Mouse (Mus musculus): ENCODE results near the gene Chil4.
"Not testable (repeated sequence)": the region's sequence is repeated elsewhere in the genome, so short reads cannot be mapped to it uniquely, and the experiment has no call there.

Chil4 gene

DNA sequence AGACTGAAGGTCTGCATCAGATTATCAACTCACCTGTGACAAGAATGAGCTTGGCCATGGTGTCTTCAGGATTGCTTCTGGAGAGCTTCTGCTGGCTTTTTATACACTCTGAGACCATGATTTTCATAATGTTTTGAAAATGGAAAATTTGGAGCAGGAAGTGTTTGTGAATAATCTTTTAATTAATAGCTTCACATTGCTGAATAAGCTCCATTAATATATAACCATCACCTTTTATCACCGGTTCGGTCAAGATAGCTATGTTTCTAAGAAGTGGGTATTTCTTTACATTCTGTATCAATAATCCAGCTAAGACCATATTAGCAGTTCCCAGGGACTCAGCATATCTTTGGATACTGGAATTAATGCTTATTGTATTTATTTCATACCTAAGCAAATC, at the start of gene Chil4:
Gene Chil4 (minus strand): TSS at position 101 of the 400 bp plus-strand sequence.
- DNase-seq (ENCODE audit: low spot score in 2 of 2): no peak

- no peak for DNase-seq (ENCODE audit: low spot score in 2 of 2)
These were observed 46.5 kb upstream of the Chil4 start for GRCm38 (mm10) chr3:106265854-106266253.

- no peak for DNase-seq (ENCODE audit: low spot score in 2 of 2)
These were observed 45.5 kb upstream of the Chil4 start for GRCm38 (mm10) chr3:106264854-106265253.

- DNase-seq (ENCODE audit: low spot score in 2 of 2): not testable (repeated sequence)
These were observed 37.8 kb upstream of the Chil4 start for GRCm38 (mm10) chr3:106257076-106257475.

DNA sequence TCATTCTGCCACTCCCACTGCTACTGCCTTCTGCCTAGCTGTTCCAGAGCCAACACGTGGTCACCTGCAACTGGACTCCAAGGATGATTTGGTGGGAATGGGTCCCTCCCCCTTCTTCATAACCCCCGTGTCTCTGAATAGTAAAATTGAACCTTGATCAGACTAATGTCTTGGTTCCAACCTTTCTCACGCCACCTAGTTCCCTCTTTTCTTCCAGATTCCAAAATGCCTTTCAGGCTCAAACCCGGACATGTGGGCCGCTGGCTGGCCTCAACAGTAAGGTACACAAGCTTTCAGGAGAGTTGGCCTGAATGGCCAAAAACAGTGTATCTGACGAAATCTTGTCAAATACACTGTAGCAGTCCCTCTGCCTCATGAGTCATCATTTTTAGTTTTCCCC, 33.4 kb upstream of the Chil4 start:
- DNase-seq (ENCODE audit: low spot score in 2 of 2): no peak

GRCm38 (mm10) chr3:106250763-106251399, 31.6 kb upstream of the Chil4 start:
- DNase-seq (ENCODE audit: low spot score in 2 of 2): not testable (repeated sequence)

- not testable (repeated sequence) for DNase-seq (ENCODE audit: low spot score in 2 of 2)
These were observed 28.1 kb upstream of the Chil4 start for GRCm38 (mm10) chr3:106247369-106247768.

- not testable (repeated sequence) for DNase-seq (ENCODE audit: low spot score in 2 of 2)
These were observed 20.9 kb upstream of the Chil4 start for GRCm38 (mm10) chr3:106240210-106240609.

DNA sequence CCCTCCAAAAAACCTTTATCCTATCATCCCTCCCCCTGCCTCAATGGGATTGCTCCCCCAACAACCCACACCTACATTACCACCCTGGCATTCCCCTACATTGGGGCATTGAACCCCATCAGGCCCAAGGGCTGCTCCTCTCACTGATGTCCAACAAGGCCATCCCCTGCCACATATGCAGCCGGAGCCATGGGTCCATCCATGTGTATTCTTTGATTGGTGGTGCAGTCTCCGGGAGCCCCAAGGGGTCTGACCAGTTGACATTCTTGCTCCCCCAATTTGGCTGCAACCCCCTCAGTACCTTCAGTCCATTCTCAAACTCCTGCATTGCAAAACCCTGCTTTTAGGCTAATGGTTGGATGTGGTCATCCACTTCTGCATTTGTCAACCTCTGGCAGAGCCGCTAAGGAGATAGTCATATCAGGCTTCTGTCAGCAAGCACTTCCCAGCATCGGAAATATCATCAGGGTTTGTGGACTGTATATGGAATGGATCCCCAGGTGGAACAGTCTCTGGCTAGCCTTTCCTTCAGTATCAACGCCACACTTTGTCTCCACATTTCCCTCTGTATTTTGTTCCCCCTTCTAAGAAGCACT, 20.0 kb upstream of the Chil4 start:
- no peak for DNase-seq (ENCODE audit: low spot score in 2 of 2)

DNA sequence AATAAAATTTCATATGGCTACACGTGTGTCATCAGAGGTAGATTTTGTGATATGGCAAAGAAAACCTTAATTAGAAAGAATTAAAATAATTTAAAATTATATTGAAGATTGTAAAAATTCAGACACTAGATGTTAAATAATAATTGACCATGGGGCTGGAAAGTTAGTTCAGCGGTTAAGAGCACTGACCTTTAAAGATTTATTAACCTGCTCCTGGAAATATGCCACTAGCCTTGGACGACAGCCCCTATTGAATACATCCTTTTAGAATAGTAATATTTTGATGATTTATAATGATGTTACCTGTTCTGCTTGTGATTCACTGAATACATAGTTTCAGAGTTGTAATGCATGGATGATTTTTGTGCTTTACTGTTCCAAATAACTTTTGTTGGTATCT, 4.1 kb upstream of the Chil4 start:
- not testable (repeated sequence) for DNase-seq (ENCODE audit: low spot score in 2 of 2)

DNA sequence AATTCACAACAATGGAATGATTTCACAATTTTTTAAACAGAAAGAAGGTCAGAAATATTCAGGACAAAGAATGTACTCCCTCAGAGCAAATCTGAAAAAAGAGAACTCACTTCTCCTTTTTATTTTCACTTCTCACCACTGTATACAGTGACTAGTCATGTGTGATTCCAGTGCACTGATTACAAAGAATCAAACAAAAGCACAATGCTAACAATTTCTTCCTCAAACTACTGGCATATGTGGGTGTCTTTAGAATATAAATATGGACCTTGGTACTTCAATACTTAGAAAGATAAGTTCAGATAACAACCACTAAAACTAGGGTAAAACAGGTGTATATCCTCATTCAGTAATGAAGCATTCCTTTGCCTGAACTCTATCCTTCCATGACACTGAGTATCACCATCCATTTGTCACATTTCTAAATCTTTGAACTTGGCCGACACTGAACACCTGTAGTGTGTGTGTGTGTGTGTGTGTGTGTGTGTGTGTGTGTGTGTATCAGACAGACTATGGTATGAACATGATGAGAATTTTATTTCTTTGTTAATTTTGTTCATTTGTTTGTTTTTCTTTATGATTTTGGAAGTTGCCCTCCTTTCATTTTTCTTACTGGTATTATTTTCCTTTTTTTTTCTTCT, 2.4 kb upstream of the Chil4 start:
- DNase-seq (ENCODE audit: low spot score in 2 of 2): no peak

DNA sequence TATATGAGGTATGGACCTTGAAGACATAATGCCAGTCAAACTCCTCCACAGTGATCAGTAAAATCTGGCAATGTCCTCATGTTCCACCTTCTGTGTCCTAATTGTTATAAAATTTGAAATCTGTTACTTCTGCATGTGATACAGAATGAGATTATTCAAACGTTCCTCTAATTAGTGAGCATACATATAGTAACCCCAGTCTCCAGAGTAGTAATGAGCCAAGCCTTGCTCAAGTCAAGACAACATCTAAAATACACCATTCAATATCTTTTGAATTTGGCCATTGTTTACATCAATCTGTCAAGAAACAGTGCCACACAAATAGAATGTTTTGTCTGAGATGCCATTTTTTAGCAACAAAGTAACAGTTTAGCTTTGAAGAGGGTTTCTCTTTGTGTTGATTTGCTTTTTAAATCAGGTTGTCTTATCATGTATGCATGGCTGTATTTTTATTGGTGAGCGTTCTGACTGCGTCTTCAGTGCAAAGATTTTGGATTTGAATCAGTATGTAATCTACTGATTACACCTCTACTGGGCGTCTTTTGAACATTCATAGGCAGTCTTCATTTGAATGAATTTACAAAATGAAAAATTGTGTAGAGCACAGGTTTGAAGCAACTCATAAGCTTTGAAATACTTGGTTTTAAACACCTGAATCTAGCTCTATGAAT, 888 bp downstream of the Chil4 start:
- DNase-seq (ENCODE audit: low spot score in 2 of 2): not testable (repeated sequence)

DNA sequence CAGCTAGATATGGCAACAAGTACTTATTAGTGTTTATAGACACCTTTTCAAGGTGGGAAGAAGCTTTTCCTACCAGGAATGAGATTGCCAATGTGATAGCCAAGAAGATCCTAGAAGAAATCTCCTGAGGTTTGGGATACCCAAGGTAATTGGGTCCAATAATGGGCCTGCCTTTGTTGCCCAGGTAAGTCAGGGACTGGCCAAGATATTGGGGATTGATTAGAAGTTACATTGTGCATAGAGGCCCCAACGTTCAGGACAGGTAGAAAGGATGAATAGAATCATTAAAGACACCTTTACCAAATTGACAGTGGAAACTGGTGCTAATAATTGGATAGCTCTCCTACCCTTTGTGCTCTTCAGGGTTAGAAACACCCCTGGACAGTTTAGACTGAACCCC, 21.3 kb downstream of the Chil4 start:
- DNase-seq (ENCODE audit: low spot score in 2 of 2): not testable (repeated sequence)

DNA sequence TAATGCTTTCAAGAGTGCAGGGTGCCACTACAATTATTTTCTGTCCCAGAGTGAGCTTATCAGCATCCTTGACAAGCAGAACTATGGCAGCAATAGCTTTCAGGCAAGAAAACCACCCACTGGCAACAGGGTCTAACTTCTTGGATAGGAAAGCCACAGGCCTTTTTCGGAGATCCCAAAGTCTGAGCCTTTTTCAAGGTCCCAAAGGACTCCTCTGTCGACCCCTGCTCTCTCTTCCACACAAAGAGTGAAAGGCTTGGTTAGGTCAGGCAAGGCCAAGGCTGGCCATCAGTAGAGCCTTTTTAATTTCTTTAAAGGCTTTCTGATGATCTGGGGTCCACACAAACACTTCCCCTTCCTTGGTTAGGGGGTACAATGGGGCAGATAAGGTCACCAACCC, 22.1 kb downstream of the Chil4 start:
- DNase-seq (ENCODE audit: low spot score in 2 of 2): not testable (repeated sequence)

- no peak for DNase-seq (ENCODE audit: low spot score in 2 of 2)
These were observed 23.0 kb downstream of the Chil4 start for GRCm38 (mm10) chr3:106196276-106196675.

GRCm38 (mm10) chr3:106195486-106195885, 23.8 kb downstream of the Chil4 start:
- DNase-seq (ENCODE audit: low spot score in 2 of 2): no peak

- no peak for DNase-seq (ENCODE audit: low spot score in 2 of 2)
These were observed 31.3 kb downstream of the Chil4 start for GRCm38 (mm10) chr3:106187991-106188390.

DNA sequence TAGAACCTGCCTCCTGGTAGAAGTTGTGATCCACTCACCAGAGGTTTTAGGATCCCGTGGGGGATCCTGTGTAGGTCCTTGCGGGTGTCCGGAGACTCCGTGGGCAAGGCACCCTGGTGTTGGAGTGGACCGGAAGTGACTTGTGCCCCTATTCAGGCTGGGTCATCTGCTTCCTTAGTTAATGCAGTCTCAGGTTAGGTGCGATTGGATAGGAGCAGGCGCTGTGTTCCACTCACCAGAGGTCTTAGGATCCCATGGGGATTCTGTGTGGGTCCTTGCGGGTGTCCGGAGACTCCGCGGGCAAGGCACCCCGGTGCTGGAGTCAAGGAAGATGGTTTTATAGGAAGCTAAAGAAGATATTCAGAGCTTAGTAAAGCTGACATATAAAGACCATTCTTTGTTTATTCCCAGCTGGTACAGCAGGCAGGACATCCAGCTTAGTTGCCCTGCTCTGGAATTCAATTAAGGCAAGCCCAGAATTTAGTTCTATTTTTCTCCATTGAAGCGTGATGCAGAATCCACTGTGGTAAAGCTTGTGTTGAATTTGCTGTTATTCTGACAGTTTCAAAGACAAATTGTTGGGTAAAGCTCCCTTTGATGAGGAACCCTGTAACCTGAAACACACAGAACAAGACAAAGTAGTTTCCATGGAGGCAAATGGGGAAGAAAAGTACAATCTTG, 41.7 kb downstream of the Chil4 start:
- no peak for DNase-seq (ENCODE audit: low spot score in 2 of 2)

DNA sequence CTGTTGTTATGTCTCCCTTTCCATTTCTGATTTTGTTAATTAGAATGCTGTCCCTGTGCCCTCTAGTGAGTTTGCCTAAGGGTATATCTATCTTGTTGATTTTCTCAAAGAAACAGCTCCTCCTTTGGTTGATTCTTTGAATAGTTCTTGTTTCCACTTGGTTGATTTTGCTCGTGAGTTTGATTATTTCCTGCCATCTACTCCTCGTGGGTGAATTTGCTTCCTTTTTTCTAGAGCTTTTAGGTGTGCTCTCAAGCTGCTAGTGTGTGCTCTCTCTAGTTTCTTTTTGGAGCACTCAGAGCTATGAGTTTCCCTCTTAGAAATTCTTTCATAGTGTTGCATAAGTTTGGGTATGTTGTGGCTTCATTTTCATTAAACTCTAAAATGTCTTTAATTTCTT, 44.3 kb downstream of the Chil4 start:
- DNase-seq (ENCODE audit: low spot score in 2 of 2): not testable (repeated sequence)

GRCm38 (mm10) chr3:106172506-106172905, 46.8 kb downstream of the Chil4 start:
- not testable (repeated sequence) for DNase-seq (ENCODE audit: low spot score in 2 of 2)

DNA sequence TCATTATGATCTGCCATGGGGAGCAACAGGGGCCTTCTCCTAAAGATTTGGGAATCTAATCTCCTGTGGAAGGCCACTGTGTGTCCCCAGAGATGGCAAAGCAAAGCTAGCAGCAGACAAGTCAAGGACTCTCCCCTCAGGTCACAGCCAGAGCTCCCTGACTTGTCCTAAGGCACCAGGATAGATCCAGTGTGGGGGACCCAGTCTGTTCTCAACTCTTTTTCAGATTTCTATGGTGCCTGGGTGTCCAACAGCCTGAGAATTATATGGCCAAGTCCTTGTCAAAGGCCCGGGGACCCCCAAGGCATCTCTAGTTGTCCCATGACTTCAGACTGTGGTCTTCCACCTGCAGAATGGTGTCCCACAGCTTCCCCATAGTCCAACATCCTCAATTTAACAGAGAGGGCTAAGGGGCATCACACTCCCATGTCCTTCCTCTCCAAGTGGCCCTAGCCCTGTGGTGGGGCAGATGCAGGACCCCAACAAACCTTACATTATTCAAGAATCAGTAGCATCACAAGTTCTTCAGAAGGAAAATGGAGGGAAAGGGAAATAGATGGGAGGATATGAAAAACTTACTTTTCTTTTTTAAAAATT, 48.1 kb downstream of the Chil4 start:
- DNase-seq (ENCODE audit: low spot score in 2 of 2): no peak

Measured in right cerebral cortex, postnatal 10 days (tissue).